Mouse (Mus musculus): Measurements from ENCODE around the gene Rhot2. TPM values are rescaled to one million over a fixed set of nuclear protein-coding genes. Genes with fewer than 3 reads are reported as not detected.
A peak's percentile ranks its signal among the peaks of the same experiment; 100 is the strongest.

The Rhot2 gene
- polyA plus RNA-seq, 1 experiment from 2014 or later, result 13.0 TPM

- H3K4me1 ChIP-seq (ENCODE audit: control insufficient read depth, insufficient read depth, low read length), result peaks cover 8% of the 10 kb centered on the region
- H3K9me3 ChIP-seq (ENCODE audit: control insufficient read depth, low read length), result no peaks in the 10 kb centered on the region
- ATAC-seq (ENCODE audit: low FRiP score, low TSS enrichment), result no peak
- H3K27me3 ChIP-seq (ENCODE audit: control insufficient read depth, insufficient read depth, low read length), result peaks cover 27% of the 10 kb centered on the region
- 79% methylated on average over 4 of the region's 4 CpGs for WGBS
- H3K27ac ChIP-seq (ENCODE audit: low read depth, low read length), result no peak overlapping the region
- no peak overlapping the region for H3K9ac ChIP-seq (ENCODE audit: low read depth, low read length)
- no peaks in the 10 kb centered on the region for H3K36me3 ChIP-seq (ENCODE audit: control insufficient read depth, insufficient read depth, low read length)
- no peak overlapping the region for H3K4me2 ChIP-seq (replicated peaks; ENCODE audit: low read depth, low read length)
- H3K4me3 ChIP-seq (ENCODE audit: low read length), result no peak overlapping the region
These were observed 38.1 kb downstream of the Rhot2 start for GRCm38 (mm10) chr17:25806507-25806906.

DNA sequence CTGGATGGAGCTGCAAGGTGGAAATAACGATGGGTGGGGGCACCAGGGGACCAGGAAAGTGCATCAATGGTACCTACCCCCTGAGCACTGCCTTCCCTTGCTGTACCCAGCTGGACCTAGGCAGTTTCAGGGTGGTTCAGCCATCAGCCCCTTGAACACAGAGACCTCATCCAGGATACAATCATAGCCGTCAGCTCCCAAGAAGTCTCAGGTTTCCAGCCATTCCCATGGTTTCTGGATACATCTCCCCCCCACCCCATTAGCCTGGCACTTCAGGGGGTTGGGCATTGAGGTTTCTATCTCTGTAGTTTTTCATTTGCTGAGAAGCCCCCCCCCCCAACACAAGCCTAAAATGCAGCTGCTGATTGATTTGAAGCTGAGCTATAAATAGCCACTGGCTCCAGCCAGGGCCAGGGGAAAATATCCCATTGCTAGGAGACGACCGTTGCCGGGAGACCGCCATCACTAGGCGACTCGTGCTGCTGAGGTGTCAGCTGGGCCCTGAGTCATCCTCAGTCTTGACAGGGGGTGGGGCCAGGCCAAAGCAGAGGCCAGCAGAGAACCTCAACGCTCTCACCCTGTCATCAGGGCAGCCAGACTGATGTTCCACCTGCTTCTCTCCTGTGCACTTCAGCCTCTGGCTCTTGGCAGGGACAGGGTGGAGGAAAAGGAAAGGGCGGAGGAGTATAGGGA, 41.7 kb downstream of the Rhot2 start:
- Histone ChIP-seq H3K9ac (ENCODE audit: low read depth, low read length) (peak overlapping the region; percentile 40; the same call in 1 of the 2 replicates), H3K36me3 (ENCODE audit: control insufficient read depth, insufficient read depth, low read length) (no peaks in the 10 kb centered on the region), H3K27me3 (ENCODE audit: control insufficient read depth, insufficient read depth, low read length) (peaks cover 2% of the 10 kb centered on the region), H3K4me2 (replicated peaks; ENCODE audit: low read depth, low read length) (no peak overlapping the region), H3K4me3 (ENCODE audit: low read length) (no peak overlapping the region), H3K9me3 (ENCODE audit: control insufficient read depth, low read length) (no peaks in the 10 kb centered on the region), H3K27ac (ENCODE audit: low read depth, low read length) (no peak overlapping the region), H3K4me1 (ENCODE audit: control insufficient read depth, insufficient read depth, low read length) (no peaks in the 10 kb centered on the region)
- WGBS, result 12% methylated on average over 10 of the region's 10 CpGs
- ATAC-seq (ENCODE audit: low FRiP score, low TSS enrichment), result no peak; the same call in 1 of the 2 replicates

DNA sequence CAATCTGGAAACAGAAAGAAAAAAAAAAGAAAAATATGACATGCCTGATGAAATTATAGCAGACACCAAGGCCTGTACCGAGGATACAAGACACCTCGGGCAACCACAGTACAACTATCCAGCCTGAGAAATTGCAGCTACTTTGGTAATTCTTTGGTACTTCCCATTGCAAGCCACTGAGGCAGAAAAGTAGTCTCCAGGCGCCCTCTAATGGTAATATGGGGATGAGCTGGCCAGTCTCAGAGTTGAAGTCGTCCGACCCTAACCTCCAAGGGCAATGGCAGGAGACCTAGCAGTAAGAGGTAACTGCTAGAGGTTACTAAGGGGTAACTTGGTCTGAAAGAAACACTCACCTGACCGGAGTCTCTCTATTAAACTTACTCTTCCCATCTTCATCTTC, 43.6 kb downstream of the Rhot2 start:
- ATAC-seq (ENCODE audit: low FRiP score, low TSS enrichment), result peak; percentile 43; the same call in 1 of the 2 replicates
- WGBS, result 9% methylated on average over 6 of the region's 6 CpGs

GRCm38 (mm10) chr17:25796951-25797369, 47.7 kb downstream of the Rhot2 start, which contains the start of gene Metrn:
Metrn (minus strand) TSS chr17:25797136.
- H3K27me3 ChIP-seq (ENCODE audit: control insufficient read depth, insufficient read depth, low read length), result no peaks in the 10 kb centered on the region
- no peaks in the 10 kb centered on the region for H3K9me3 ChIP-seq (ENCODE audit: control insufficient read depth, low read length)
- H3K9ac ChIP-seq (ENCODE audit: low read depth, low read length), result peak within 1 kb of the TSS; percentile 78
- peak within 1 kb of the TSS; percentile 85 for H3K4me3 ChIP-seq (ENCODE audit: low read length)
- peak within 1 kb of the TSS; percentile 99 for H3K4me2 ChIP-seq (replicated peaks; ENCODE audit: low read depth, low read length)
- WGBS, result under 1% methylated on average over 31 of the region's 35 CpGs
- H3K27ac ChIP-seq (ENCODE audit: low read depth, low read length), result peak within 1 kb of the TSS; percentile 47; the same call in 1 of the 2 replicates
- ATAC-seq (ENCODE audit: low FRiP score, low TSS enrichment), result peak; percentile 75
- peaks cover 6% of the 10 kb centered on the region for H3K36me3 ChIP-seq (ENCODE audit: control insufficient read depth, insufficient read depth, low read length)
- H3K4me1 ChIP-seq (ENCODE audit: control insufficient read depth, insufficient read depth, low read length), result peaks cover 41% of the 10 kb centered on the region

More for the DNA sequence above, 43.6 kb downstream of the Rhot2 start:
- no peak overlapping the region for H3K4me2 ChIP-seq (replicated peaks; ENCODE audit: low read depth, low read length)
- H3K27ac ChIP-seq (ENCODE audit: low read depth, low read length), result no peak overlapping the region
- H3K4me3 ChIP-seq (ENCODE audit: low read length), result no peak overlapping the region
- H3K9ac ChIP-seq (ENCODE audit: low read depth, low read length), result no peak overlapping the region
- H3K27me3 ChIP-seq (ENCODE audit: control insufficient read depth, insufficient read depth, low read length), result no peaks in the 10 kb centered on the region; the same call in 1 of the 2 replicates
- H3K9me3 ChIP-seq (ENCODE audit: control insufficient read depth, low read length), result no peaks in the 10 kb centered on the region
- H3K36me3 ChIP-seq (ENCODE audit: control insufficient read depth, insufficient read depth, low read length), result no peaks in the 10 kb centered on the region
- H3K4me1 ChIP-seq (ENCODE audit: control insufficient read depth, insufficient read depth, low read length), result peaks cover 4% of the 10 kb centered on the region

DNA sequence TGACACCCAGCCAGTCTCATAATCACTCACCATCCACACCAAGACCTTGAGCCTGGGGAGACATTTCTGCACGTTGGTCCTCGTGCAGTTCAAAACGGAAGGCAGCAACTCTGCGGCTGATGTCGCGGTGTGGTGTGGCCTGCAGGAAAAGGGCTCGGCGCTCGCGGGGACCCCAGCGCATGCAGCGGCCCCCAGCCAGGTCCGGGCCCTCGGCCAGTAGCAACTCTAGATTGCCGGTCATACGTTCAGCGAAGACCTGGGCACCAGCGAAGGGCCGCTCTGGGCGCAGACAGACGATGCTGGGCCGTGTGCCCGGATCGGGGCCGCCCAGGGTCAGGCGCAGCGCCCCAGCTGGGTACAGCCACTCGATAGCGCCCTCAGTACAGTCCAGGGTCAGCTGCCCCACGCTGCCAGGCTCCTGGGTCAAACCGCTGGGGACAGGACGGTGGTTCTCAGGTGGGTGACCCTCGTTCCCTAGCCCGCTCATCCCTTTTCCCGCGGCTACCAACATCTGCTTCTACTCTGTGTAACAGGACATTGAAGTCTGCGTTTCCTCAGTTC, 48.4 kb downstream of the Rhot2 start:
- under 1% methylated on average over 37 of the region's 37 CpGs for WGBS
- ATAC-seq (ENCODE audit: low FRiP score, low TSS enrichment), result 0 out of 2 replicates have a peak, but pooled peaks have one; percentile 0
- Histone ChIP-seq H3K27me3 (ENCODE audit: control insufficient read depth, insufficient read depth, low read length) (no peaks in the 10 kb centered on the region), H3K9ac (ENCODE audit: low read depth, low read length) (peak overlapping the region; percentile 78), H3K4me1 (ENCODE audit: control insufficient read depth, insufficient read depth, low read length) (peaks cover 43% of the 10 kb centered on the region), H3K9me3 (ENCODE audit: control insufficient read depth, low read length) (no peaks in the 10 kb centered on the region), H3K4me3 (ENCODE audit: low read length) (peak overlapping the region; percentile 85), H3K36me3 (ENCODE audit: control insufficient read depth, insufficient read depth, low read length) (peaks cover 6% of the 10 kb centered on the region), H3K4me2 (replicated peaks; ENCODE audit: low read depth, low read length) (peak overlapping the region; percentile 99), H3K27ac (ENCODE audit: low read depth, low read length) (peak overlapping the region; percentile 47; the same call in 1 of the 2 replicates)

DNA sequence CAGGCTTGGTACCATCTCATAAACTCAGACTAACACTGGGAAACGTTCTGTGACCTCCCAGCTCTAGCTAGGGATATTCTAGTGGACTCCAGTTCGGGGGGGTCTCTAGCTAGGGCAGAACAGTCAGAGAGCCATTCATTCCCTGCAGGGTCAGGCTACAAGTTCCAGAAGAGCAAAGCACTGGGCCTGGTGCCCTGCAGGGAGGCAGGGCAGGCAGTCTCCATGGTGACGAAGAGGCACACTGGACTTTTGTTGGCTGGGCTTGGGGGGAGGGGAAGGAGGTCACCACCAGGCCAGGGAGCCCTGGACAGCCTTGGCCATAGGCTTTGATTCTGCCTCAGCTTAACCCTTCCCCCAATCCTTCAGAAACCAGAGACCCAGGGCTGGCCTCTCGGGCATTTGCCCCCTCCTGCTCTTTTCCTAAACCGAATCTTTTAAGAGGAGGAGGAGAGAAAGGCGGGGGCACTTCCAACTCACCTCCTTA, 49.0 kb downstream of the Rhot2 start, which contains the start of gene AC134908.4:
Gene AC134908.4 (minus strand): TSS at position 51 of the 484 bp plus-strand sequence.
- Histone ChIP-seq H3K4me3 (ENCODE audit: low read length) (peak within 1 kb of the TSS; percentile 85), H3K4me1 (ENCODE audit: control insufficient read depth, insufficient read depth, low read length) (peaks cover 50% of the 10 kb centered on the region), H3K9me3 (ENCODE audit: control insufficient read depth, low read length) (no peaks in the 10 kb centered on the region), H3K27me3 (ENCODE audit: control insufficient read depth, insufficient read depth, low read length) (no peaks in the 10 kb centered on the region), H3K36me3 (ENCODE audit: control insufficient read depth, insufficient read depth, low read length) (peaks cover 6% of the 10 kb centered on the region), H3K9ac (ENCODE audit: low read depth, low read length) (peak within 1 kb of the TSS; percentile 78), H3K4me2 (replicated peaks; ENCODE audit: low read depth, low read length) (peak within 1 kb of the TSS; percentile 99), H3K27ac (ENCODE audit: low read depth, low read length) (peak within 1 kb of the TSS; percentile 47; the same call in 1 of the 2 replicates)
- WGBS, result 6% methylated on average over 6 of the region's 6 CpGs
- peak; percentile 28; the same call in 1 of the 2 replicates for ATAC-seq (ENCODE audit: low FRiP score, low TSS enrichment)

GRCm38 (mm10) chr17:25794998-25795397, 49.7 kb downstream of the Rhot2 start:
- Histone ChIP-seq H3K9me3 (ENCODE audit: control insufficient read depth, low read length) (no peaks in the 10 kb centered on the region), H3K36me3 (ENCODE audit: control insufficient read depth, insufficient read depth, low read length) (peaks cover 6% of the 10 kb centered on the region), H3K27ac (ENCODE audit: low read depth, low read length) (peak overlapping the region; percentile 7; the same call in 1 of the 2 replicates), H3K27me3 (ENCODE audit: control insufficient read depth, insufficient read depth, low read length) (no peaks in the 10 kb centered on the region), H3K9ac (ENCODE audit: low read depth, low read length) (0 out of 2 replicates have a peak overlapping the region, but pooled peaks have one; percentile 78), H3K4me1 (ENCODE audit: control insufficient read depth, insufficient read depth, low read length) (peaks cover 50% of the 10 kb centered on the region), H3K4me2 (replicated peaks; ENCODE audit: low read depth, low read length) (peak overlapping the region; percentile 99), H3K4me3 (ENCODE audit: low read length) (no peak overlapping the region; the same call in 1 of the 2 replicates)
- ATAC-seq (ENCODE audit: low FRiP score, low TSS enrichment), result no peak
- 74% methylated on average over 17 of the region's 17 CpGs for WGBS

DNA sequence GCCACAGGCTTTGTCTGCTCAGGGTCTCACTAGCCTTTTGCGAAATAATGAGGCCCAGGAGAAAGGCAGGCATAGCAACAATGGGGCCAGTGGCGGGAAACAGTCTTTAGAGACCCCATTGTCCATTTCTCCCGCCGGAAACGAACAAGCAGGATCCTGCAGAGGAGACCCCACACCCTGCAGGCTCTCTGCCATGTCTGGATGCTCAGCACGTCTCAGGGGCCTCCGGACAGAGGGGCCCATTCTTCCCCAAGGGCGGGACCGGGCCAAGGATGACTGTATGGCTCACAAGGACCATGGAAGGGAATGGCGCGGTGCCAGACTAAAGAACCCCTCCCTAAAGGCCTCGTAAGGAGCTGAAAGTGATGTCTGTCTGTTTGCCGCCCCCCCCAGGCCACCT, 50.5 kb downstream of the Rhot2 start:
- Histone ChIP-seq H3K36me3 (ENCODE audit: control insufficient read depth, insufficient read depth, low read length) (peaks cover 14% of the 10 kb centered on the region), H3K4me2 (replicated peaks; ENCODE audit: low read depth, low read length) (no peak overlapping the region), H3K9ac (ENCODE audit: low read depth, low read length) (no peak overlapping the region), H3K4me1 (ENCODE audit: control insufficient read depth, insufficient read depth, low read length) (peaks cover 50% of the 10 kb centered on the region), H3K27ac (ENCODE audit: low read depth, low read length) (peak overlapping the region; percentile 37; the same call in 1 of the 2 replicates), H3K9me3 (ENCODE audit: control insufficient read depth, low read length) (no peaks in the 10 kb centered on the region), H3K4me3 (ENCODE audit: low read length) (no peak overlapping the region; the same call in 1 of the 2 replicates), H3K27me3 (ENCODE audit: control insufficient read depth, insufficient read depth, low read length) (no peaks in the 10 kb centered on the region)
- ATAC-seq (ENCODE audit: low FRiP score, low TSS enrichment), result no peak
- 81% methylated on average over 13 of the region's 13 CpGs for WGBS
